ENCODE assay signal across 21 mouse cellular contexts in genomic region chr8:103343891-103344290, GRCm38 (mm10).
DNase-seq lines count a peak whose midpoint lies in the region; ATAC-seq lines count a peak whose summit lies in the region.
"Had no signal": no experiment of that assay in that cellular context is flagged by ENCODE, and none has a peak within 500 bp of the region (broad histone marks: within the 10 kb centered on the region; RNA-seq: fewer than 3 reads in every experiment).

No protein-coding gene starts in this region.

- peak; percentile 91 for ATAC-seq in frontal cortex, adult (ENCODE audit: low TSS enrichment)
- ATAC-seq: forebrain, embryonic 16.5 days; intestine, embryonic 16.5 days; midbrain, embryonic 15.5 days had no signal

- no peak for DNase-seq in frontal cortex, postnatal 25 days (ENCODE audit: low spot score in 2 of 2)
- DNase-seq in layer of hippocampus, adult 8-10 months (ENCODE audit: low spot score in 2 of 2) = peak; percentile 9 to 19
- DNase-seq in layer of hippocampus, postnatal 10 days (ENCODE audit: low spot score in 2 of 2) = no peak
- peak; percentile 21 for DNase-seq in right cerebral cortex, postnatal 25 days
- DNase-seq in right cerebral cortex, adult 2 months (ENCODE audit: low spot score in 2 of 2) = no peak
- no peak for DNase-seq in thymus, postnatal 4 days
- DNase-seq in urinary bladder, postnatal 36 days (ENCODE audit: low spot score in 2 of 2) = no peak
- DNase-seq: adrenal gland, postnatal 10 days; cerebellum, adult 11 months; cerebellum, adult 9-10 months; embryo, embryonic 11 days; heart, adult 2 months; heart, postnatal 4 days; kidney, adult 8-10 months; kidney, postnatal 4 days; retina, postnatal 1 day; spleen, adult 18-20 months had no signal

Comparison
In these comparisons a context has a peak if more than half of its experiments do, and no peak if none do; other contexts are left out.
1. DNase-seq: peak in layer of hippocampus, adult 8-10 months (2 of 2) and right cerebral cortex, postnatal 25 days (single experiment); none in frontal cortex, postnatal 25 days (0 of 2), layer of hippocampus, postnatal 10 days (0 of 2), right cerebral cortex, adult 2 months (0 of 2), thymus, postnatal 4 days (single experiment) and urinary bladder, postnatal 36 days (0 of 2).